Comparison of ENCODE assay signal across 8 mouse cellular contexts in genomic region chr13:46161261-46162024, GRCm38 (mm10).
A peak's percentile ranks its signal among the peaks of the same experiment; 100 is the strongest.
DNase-seq lines count a peak whose midpoint lies in the region; ATAC-seq lines count a peak whose summit lies in the region.

No protein-coding gene starts in this region.

- 51% methylated on average over 13 of the region's 13 CpGs for WGBS in liver, embryonic 13.5 days (ENCODE audit: insufficient replicate concordance)
- 30% methylated on average over 13 of the region's 13 CpGs for WGBS in limb, embryonic 11.5 days
- WGBS in stomach, embryonic 15.5 days = 39% methylated on average over 13 of the region's 13 CpGs

- H3K27me3 ChIP-seq in liver, embryonic 13.5 days = no peaks in the 10 kb centered on the region
- no peaks in the 10 kb centered on the region for H3K27me3 ChIP-seq in limb, embryonic 11.5 days (ENCODE audit: control insufficient read depth, insufficient read depth, low read length)
- no peaks in the 10 kb centered on the region for H3K27me3 ChIP-seq in stomach, embryonic 15.5 days (replicated peaks)

- no peaks in the 10 kb centered on the region for H3K36me3 ChIP-seq in liver, embryonic 13.5 days
- H3K36me3 ChIP-seq in limb, embryonic 11.5 days (ENCODE audit: control insufficient read depth, insufficient read depth, low read length) = no peaks in the 10 kb centered on the region
- no peaks in the 10 kb centered on the region for H3K36me3 ChIP-seq in stomach, embryonic 15.5 days

- H3K9me3 ChIP-seq in liver, embryonic 13.5 days (replicated peaks) = no peaks in the 10 kb centered on the region
- no peaks in the 10 kb centered on the region for H3K9me3 ChIP-seq in limb, embryonic 11.5 days (ENCODE audit: control insufficient read depth, low read length)
- no peaks in the 10 kb centered on the region for H3K9me3 ChIP-seq in stomach, embryonic 15.5 days

- H3K4me1 ChIP-seq in liver, embryonic 13.5 days (replicated peaks) = no peaks in the 10 kb centered on the region
- peaks cover 7% of the 10 kb centered on the region; the same call in 1 of the 2 replicates for H3K4me1 ChIP-seq in limb, embryonic 11.5 days (ENCODE audit: control insufficient read depth, insufficient read depth, low read length)
- H3K4me1 ChIP-seq in stomach, embryonic 15.5 days = no peaks in the 10 kb centered on the region

- no peak overlapping the region for H3K9ac ChIP-seq in liver, embryonic 13.5 days
- no peak overlapping the region for H3K9ac ChIP-seq in limb, embryonic 11.5 days (ENCODE audit: low read length)
- H3K9ac ChIP-seq in stomach, embryonic 15.5 days = no peak overlapping the region

- no peak overlapping the region for H3K27ac ChIP-seq in liver, embryonic 13.5 days
- H3K27ac ChIP-seq in limb, embryonic 11.5 days (replicated peaks; ENCODE audit: low read depth, low read length) = no peak overlapping the region
- no peak overlapping the region for H3K27ac ChIP-seq in stomach, embryonic 15.5 days

- no peak overlapping the region for H3K4me3 ChIP-seq in liver, embryonic 13.5 days (replicated peaks)
- 0 out of 2 replicates have a peak overlapping the region, but pooled peaks have one; percentile 4 for H3K4me3 ChIP-seq in limb, embryonic 11.5 days (ENCODE audit: low read depth, low read length)
- H3K4me3 ChIP-seq in stomach, embryonic 15.5 days (replicated peaks) = peak overlapping the region; percentile 19; the same call in 1 of the 2 replicates

- ATAC-seq in liver, embryonic 13.5 days (ENCODE audit: low read depth) = no peak
- ATAC-seq in limb, embryonic 11.5 days (ENCODE audit: insufficient number of reproducible peaks, low FRiP score, low TSS enrichment, low read depth) = no peak
- no peak for ATAC-seq in stomach, embryonic 15.5 days (ENCODE audit: insufficient read depth, low FRiP score, low read depth)

- H3K4me2 ChIP-seq in liver, embryonic 13.5 days = 0 out of 2 replicates have a peak overlapping the region, but pooled peaks have one; percentile 19
- peak overlapping the region; percentile 36; the same call in 1 of the 2 replicates for H3K4me2 ChIP-seq in limb, embryonic 11.5 days (ENCODE audit: low read depth, severe bottlenecking)
- peak overlapping the region; percentile 45 for H3K4me2 ChIP-seq in stomach, embryonic 15.5 days

- no peak for DNase-seq in liver, embryonic 13.5 days
- no peak for DNase-seq in liver
- DNase-seq in adrenal gland, postnatal 36 days = peak; percentile 23 to 25
- DNase-seq in gastrocnemius, adult 8-10 months (ENCODE audit: low spot score in 2 of 2) = peak; percentile 34 to 49
- DNase-seq in limb, embryonic 11.5 days (ENCODE audit: low spot score) = peak; percentile 46
- DNase-seq in thymus, postnatal 4 days = no peak
- no peak for DNase-seq in cerebellum, adult 8-10 months

Comparison
In these comparisons a context has a peak if more than half of its experiments do, and no peak if none do; other contexts are left out.
1. DNase-seq: peak in adrenal gland, postnatal 36 days (2 of 2), gastrocnemius, adult 8-10 months (2 of 2) and limb, embryonic 11.5 days (single experiment); none in liver, embryonic 13.5 days (single experiment), liver (single experiment), thymus, postnatal 4 days (single experiment) and cerebellum, adult 8-10 months (single experiment).
2. Peak in every context shown above with its lines, with median percentiles within 50 percentile points of each other: H3K4me2 ChIP-seq.